Mouse (Mus musculus) lung, adult 2 months (tissue): ENCODE measurements at regions not wholly inside any gene's neighbourhood (a gene's known extent, or its start where the extent isn't known, plus 50 kb on each side); places are given as distances from the start of the nearest gene placed in this dataset.

ENCODE experiments used
- DNase-seq: peaks from one replicate; pipeline ENCODE4 v3.0.0; 2022
- H3K4me1 ChIP-seq: fragments of 200-500 bp; 2 replicates; pipeline ENCODE4 v1.6.1; 2011; ENCODE audit warnings: low read length; ENCODE audit not compliant: control insufficient read depth, insufficient read depth
- H3K4me3 ChIP-seq: fragments of 200-500 bp; replicated peaks from 2 replicates; pipeline ENCODE3; 2011; ENCODE audit warnings: low read depth, mild to moderate bottlenecking, control low read depth, low read length; ENCODE audit errors: extremely low read depth
- CTCF ChIP-seq: fragments of 200-500 bp; IDR thresholded peaks from 2 replicates; pipeline ENCODE4 v1.5.1; 2011; ENCODE audit warnings: mild to moderate bottlenecking, low read length, control low read depth; ENCODE audit not compliant: insufficient read depth
- POLR2A ChIP-seq: fragments of 200-500 bp; IDR thresholded peaks from 2 replicates; pipeline ENCODE4 v1.6.1; 2011; ENCODE audit warnings: low read depth, mild to moderate bottlenecking, control low read depth, low read length, borderline replicate concordance; ENCODE audit errors: extremely low read depth
- WGBS: fragments of 180-500 bp; shearing (Covaris S2); methylation state at CpG from one replicate; pipeline ENCODE4 v1.1.7; 2018; 5-methylcytosine and 5-hydroxymethylcytosine counted together

DNA sequence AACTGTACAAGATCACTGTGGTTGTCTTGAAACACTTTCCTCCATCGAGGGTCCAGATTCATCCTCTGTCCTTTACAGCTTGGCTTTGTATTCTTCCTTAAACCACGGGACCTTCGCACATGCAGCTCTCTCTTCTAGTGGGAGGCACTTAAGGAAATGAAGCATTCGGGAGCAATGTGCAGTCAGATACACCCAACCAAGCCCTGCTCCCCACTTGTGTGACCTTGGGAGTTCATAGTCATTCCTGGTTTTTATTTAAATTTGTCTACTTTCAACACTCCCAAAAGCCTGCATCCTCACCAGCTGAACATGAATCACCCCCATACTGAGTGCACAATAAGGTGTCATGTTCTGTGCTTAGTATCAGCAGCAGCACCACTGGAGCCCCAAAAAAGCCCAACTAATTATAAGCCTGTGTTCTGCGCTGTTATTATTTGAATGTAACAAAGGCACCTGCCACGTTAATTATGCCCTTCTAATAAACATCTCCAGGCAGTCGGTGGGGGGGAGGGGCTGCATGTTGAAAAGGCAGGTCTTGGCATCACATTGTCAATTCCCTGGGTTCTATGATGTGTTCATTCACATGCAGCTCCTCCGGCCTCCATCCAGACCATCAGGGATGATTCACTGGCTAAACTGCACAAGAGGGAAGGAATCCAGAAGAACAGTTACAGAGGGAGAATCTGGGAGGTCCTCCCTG lies 524.6 kb downstream of the 1810013L24Rik start:
- Histone ChIP-seq H3K4me3 (no peak overlapping the region), H3K4me1 (no peaks in the 10 kb centered on the region)
- WGBS = 81% methylated on average over 8 of the region's 8 CpGs
- no peak for DNase-seq
- TF ChIP-seq CTCF (no peak), POLR2A (no peak)

DNA sequence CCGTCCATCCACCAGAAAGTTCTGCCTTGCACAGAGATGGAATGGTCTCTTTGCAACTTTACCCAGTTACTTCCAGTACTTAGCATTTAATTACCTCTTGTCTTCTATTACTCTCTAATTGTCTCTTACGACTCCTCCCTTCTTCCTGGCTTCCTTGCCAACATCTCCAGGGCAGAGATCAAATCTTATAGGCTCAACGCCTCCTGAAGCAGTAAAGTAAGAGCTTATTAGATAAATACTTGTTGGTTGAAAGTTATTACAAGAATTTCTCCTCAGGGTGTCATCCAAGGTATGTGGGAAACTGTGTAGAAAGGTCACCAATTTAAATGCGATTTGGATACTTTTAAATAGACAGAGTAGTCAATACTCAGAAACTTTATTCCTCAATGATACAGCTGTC lies 528.8 kb downstream of the 1810013L24Rik start:
- H3K4me1 ChIP-seq = no peaks in the 10 kb centered on the region
- TF ChIP-seq CTCF (no peak), POLR2A (no peak)
- WGBS = 59% methylated on average over 4 of the region's 4 CpGs

DNA sequence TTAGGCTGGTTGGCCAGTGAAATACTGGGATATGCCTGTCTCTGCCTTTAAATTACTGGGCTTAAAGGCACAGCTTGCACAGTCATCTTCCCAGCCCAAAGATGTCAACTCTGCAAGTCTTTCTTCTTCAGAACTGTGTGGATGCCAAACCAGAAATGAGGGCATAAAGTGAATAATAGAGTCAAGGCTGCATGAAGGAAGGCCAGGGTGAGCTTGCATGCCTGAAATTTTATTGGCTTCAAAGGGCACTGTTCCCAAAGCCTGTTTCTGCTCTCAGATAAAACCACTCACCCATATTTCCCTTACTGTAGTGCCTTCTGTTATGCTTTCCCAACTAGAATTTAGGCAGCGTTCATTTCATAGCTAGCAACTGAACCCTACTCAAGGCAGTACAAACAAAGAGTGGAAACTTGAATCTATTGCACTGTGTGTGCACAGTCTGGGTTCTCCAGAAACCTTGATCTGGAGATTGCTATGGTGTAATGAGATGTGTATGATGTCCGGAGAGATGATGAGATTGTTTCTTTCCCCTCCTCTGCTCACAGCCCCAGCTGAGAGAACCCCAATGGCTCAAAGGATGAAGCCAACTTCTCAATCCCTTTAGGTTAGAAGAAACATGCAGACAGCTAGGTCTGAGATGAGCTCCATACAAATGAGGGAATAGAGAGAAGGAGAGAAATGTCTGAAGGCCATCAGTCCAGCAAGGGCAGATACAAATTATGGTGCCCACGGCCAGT lies 529.7 kb downstream of the 1810013L24Rik start:
- no peak overlapping the region for H3K4me3 ChIP-seq
- no peak for DNase-seq
- no peak for TF ChIP-seq POLR2A
- no peak for TF ChIP-seq CTCF
- no peaks in the 10 kb centered on the region for H3K4me1 ChIP-seq
- 80% methylated on average over 3 of the region's 3 CpGs for WGBS

More for the DNA sequence above, 528.8 kb downstream of the 1810013L24Rik start:
- no peak overlapping the region for H3K4me3 ChIP-seq
- DNase-seq = no peak

DNA sequence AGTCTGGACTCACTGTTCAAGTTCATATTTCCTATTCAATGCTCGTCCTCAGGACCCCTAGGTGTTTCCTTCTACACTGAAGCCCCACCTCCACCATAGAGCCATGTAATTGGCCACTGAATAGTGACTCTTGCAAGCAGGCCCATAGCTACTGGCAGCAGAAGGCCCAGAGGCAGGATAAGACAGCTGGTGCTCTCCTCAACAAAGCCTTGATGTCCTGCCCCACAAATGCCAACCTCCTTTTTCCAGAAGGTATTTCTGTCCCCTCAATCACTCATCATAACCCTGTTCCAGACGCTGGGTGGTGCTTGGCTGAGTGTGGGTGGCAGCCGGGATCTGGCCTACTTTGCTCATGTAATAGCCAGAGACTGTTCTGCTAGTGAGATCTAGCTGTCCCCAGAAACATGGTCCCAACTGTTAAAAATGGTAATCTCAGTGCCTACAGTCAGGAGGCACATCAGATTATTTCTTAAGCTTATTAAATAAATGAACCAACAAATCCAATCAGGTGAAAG lies 530.9 kb downstream of the 1810013L24Rik start:
- WGBS = 66% methylated on average over 3 of the region's 3 CpGs
- DNase-seq = no peak
- TF ChIP-seq POLR2A (no peak), CTCF (no peak)
- H3K4me1 ChIP-seq = no peaks in the 10 kb centered on the region
- no peak overlapping the region for H3K4me3 ChIP-seq

DNA sequence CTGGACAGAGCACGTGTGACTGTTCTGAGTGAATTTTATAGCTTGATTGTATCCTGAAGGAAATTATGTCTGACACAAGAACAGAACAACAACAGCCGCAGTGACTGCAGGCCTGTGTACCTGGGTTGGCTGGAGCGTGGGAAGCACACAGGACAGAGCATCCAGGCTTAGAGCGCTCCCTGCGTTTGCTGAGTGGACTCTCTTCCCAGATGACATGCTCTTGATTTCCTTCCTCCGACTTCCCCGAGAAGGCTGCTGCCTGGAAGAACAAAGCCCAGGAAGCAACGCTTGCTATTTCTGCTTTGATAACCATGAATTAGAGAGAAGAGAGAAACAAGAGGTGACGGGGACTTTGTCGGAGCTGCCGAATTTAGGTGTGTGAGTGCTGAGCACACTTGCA lies 532.2 kb downstream of the 1810013L24Rik start:
- no peaks in the 10 kb centered on the region for H3K4me1 ChIP-seq
- TF ChIP-seq CTCF (no peak), POLR2A (no peak)
- DNase-seq = no peak
- 31% methylated on average over 11 of the region's 11 CpGs for WGBS
- no peak overlapping the region for H3K4me3 ChIP-seq

DNA sequence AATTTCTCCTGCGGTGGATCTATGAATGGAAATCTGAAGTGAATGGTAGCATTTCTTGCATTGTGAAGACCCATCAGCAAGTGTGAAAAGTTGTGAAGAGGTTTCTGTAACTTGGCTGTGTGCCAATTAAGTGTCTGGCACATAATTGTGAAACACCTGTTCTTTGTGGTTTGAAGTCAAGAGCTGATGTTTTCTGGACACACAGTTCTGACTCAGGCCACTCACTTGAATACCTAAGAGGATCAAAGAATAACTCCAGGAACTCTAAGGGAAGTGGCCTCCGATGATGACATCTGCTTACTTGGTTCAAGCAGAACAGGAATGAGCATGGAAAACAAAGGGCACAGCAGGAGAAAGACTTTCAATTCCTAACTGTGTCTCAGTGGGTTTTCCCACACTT lies 534.2 kb downstream of the 1810013L24Rik start:
- WGBS = 34% methylated on average over 2 of the region's 2 CpGs
- Histone ChIP-seq H3K4me1 (no peaks in the 10 kb centered on the region), H3K4me3 (no peak overlapping the region)
- DNase-seq = no peak
- TF ChIP-seq CTCF (no peak), POLR2A (no peak)

DNA sequence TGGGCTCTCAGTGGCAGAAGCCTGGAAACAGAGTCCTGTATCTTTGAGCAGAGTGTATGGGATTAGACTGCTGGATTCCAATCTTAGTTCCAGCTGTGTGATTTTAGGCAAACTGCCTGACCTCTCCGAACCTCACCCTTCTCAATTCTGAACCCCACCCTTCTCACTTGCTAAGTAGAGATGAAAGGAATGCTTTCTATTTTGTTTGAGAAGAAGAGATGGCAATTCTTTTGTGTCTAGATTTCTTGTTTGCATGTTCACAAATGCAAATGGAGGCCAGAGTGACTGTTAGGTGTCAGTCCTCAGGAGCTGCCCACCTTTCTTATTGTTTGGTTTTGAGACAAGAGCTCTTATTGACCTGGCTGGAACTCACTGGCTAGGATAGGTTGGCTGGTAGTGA lies 561.1 kb downstream of the 1810013L24Rik start:
- WGBS = 37% methylated on average over 1 of the region's 1 CpGs
- Histone ChIP-seq H3K4me1 (no peaks in the 10 kb centered on the region), H3K4me3 (no peak overlapping the region)
- no peak for TF ChIP-seq CTCF
- TF ChIP-seq POLR2A = no peak
- DNase-seq = no peak

DNA sequence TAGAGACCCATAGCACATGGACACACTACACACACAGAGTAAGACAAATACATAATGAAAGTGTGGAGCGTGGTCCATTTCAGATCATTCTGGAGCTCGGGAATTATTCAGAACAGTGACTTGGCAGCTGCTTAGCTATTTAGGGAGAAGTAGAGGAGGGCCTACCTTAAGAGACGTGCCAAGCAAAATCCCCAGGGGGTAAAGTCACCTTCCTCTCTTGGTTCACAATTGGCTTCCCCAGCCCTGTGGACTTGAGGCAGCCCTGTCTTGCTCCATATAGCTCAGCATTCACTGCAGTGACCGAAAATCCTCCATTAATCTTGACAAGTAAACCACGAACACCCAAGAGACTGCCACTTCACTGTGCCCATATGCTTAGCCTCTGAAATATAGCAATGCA lies 574.8 kb downstream of the 1810013L24Rik start:
- Histone ChIP-seq H3K4me1 (no peaks in the 10 kb centered on the region), H3K4me3 (no peak overlapping the region)
- no peak for DNase-seq
- TF ChIP-seq CTCF = no peak
- TF ChIP-seq POLR2A = no peak
- 68% methylated on average over 5 of the region's 5 CpGs for WGBS

DNA sequence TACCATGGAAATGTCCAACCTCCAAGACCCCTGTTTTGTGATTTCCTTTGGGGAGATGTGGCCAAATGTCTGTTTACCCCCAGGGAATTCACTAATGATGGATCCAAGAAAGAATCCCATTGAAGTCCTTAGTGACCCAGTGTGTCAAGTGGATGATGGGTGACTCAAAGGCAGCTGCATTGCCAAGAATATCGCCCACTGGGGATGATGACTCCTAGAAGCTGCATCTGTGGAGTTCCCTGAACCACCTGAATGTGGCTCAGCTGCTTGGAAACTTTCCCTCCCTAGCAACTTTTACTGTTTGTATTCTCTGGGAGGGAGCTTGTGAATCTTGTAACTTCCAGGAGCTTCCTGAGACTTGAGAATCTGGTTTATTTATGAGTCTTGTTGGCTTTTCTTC lies 578.3 kb downstream of the 1810013L24Rik start:
- H3K4me1 ChIP-seq = no peaks in the 10 kb centered on the region
- TF ChIP-seq POLR2A = no peak
- no peak for TF ChIP-seq CTCF
- WGBS = 52% methylated on average over 1 of the region's 1 CpGs
- no peak for DNase-seq
- H3K4me3 ChIP-seq = no peak overlapping the region

DNA sequence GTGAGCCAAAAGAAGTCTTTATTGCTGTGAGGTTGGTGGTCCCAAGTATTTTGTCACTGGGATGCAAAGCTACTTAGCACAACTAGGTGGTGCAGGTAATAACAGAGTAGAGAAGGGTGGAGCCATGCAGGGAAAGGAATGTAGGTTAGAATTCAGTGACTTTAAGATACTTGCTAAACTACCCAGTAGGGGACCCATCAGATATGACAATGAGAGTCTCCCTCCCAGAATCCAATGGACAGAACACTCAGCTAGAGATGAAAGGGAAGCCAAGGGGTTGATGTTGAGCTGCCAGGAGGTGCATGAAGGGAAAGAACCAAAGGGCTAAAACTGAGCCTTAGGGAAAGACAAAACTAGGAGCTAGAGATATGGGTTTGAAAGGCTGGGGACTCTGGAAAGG lies 564.9 kb downstream of the Grin2a start:
- Histone ChIP-seq H3K4me3 (no peak overlapping the region), H3K4me1 (no peaks in the 10 kb centered on the region)
- DNase-seq = no peak
- TF ChIP-seq CTCF (no peak), POLR2A (no peak)
